Mouse (Mus musculus): ENCODE results near the gene Gm11096. TPM values are rescaled to one million over a fixed set of nuclear protein-coding genes. Genes with fewer than 3 reads are reported as not detected.

Gene Gm11096
- total RNA-seq, 2 experiments from 2014 or later = not detected

GRCm38 (mm10) chr17:81480351-81481161 lies 39.0 kb downstream of the Gm11096 start:
- DNase-seq (ENCODE audit: low spot score in 2 of 2) = no peak

DNA sequence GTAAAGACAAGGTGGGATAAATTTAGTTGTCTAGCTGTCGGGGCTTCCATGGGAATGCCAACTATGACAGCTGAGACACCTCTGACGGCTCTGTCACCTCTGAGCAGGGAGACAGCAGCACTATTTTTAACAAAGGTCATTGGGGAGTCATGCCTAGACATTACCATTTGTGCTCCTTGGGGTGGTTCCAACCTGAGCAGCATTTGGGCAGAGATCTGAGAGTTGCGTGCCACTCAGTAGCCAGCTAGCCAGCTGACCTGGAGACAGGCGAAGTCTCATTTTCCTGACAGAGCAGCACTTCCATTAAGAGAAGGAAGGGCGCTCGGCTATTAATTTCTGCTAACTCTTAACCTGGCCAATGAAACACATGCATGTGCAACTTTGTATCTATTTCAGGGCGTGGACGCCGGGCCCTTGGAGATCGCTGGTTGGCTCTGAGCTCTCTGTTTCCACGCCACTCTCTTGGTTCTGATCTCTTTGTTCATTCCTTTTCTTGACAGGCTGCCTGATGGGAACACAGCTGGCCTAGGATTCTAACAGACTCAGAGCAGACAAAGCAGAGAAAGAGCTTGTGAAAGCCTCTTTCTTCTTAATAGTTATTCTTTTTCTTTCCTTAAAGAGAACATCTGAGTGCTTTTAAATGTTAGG lies 40.4 kb downstream of the Gm11096 start:
- DNase-seq (ENCODE audit: low spot score in 2 of 2) = no peak

- DNase-seq (ENCODE audit: low spot score in 2 of 2) = no peak
Measured at GRCm38 (mm10) chr17:81486388-81486787, 44.8 kb downstream of the Gm11096 start.

Data from left cerebral cortex, adult 18-20 months (tissue).